ENCODE assay signal across 12 mouse cellular contexts in genomic region chr3:68581591-68581990, GRCm38 (mm10).
DNase-seq lines count a peak whose midpoint lies in the region; ATAC-seq and TF ChIP-seq lines count a peak whose summit lies in the region.
"Had no signal": no experiment of that assay in that cellular context is flagged by ENCODE, and none has a peak within 500 bp of the region (broad histone marks: within the 10 kb centered on the region; RNA-seq: fewer than 3 reads in every experiment).

No protein-coding gene starts in this region.

- no peak for TF ChIP-seq CTCF in gastrocnemius, adult 2 months (IDR thresholded peaks at IDR 0.05)
- TF ChIP-seq CTCF in left cerebral cortex, adult 2 months (IDR thresholded peaks at IDR 0.05), result peak; percentile 23

- no peak for ATAC-seq in liver, embryonic 15.5 days (ENCODE audit: insufficient read depth)

- 56% methylated on average over 13 of the region's 13 CpGs for WGBS in liver, embryonic 15.5 days (ENCODE audit: insufficient replicate concordance)

- intact Hi-C loops in gastrocnemius, adult 2 months (cut with DNase I), result loop anchor here (5.0 kb wide), 1 partner anchor 111 kb away; the partner anchor contains the start of gene Il12a
- intact Hi-C loops in gastrocnemius, postnatal 36 days (cut with DNase I), result no loop called here
- intact Hi-C loops in left cerebral cortex, adult 2 months (cut with DNase I), result no loop called here
- intact Hi-C loops in left cerebral cortex, postnatal 25 days (cut with DNase I), result no loop called here

- H3K4me1 ChIP-seq in liver, embryonic 15.5 days (replicated peaks), result no peaks in the 10 kb centered on the region; the same call in 1 of the 2 replicates

- H3K4me2 ChIP-seq in liver, embryonic 15.5 days, result peak overlapping the region; percentile 5; the same call in 1 of the 2 replicates

- no peaks in the 10 kb centered on the region for H3K9me3 ChIP-seq in liver, embryonic 15.5 days (replicated peaks)

- DNase-seq in gastrocnemius, adult 2 months, result no peak
- DNase-seq in gastrocnemius, postnatal 36 days, result no peak
- DNase-seq in left cerebral cortex, adult 2 months (ENCODE audit: extremely low spot score in 1 of 2, low spot score in 2 of 2), result no peak
- no peak for DNase-seq in left cerebral cortex, postnatal 25 days (ENCODE audit: low spot score in 2 of 2)
- DNase-seq in cerebellum, adult 18-20 months, result peak; percentile 72 to 81
- no peak for DNase-seq in lung, postnatal 14 days
- DNase-seq in adrenal gland, adult 2 months, result no peak
- DNase-seq: gastrocnemius, postnatal 14 days; kidney, postnatal 4 days; spleen, adult 18-20 months had no signal

- no peaks in the 10 kb centered on the region for H3K27me3 ChIP-seq in liver, embryonic 15.5 days
- H3K27me3 ChIP-seq: Patski had no signal

- H3K36me3 ChIP-seq in liver, embryonic 15.5 days (replicated peaks), result no peaks in the 10 kb centered on the region

- H3K4me3 ChIP-seq in gastrocnemius, adult 2 months, result no peak overlapping the region
- H3K4me3 ChIP-seq in left cerebral cortex, adult 2 months, result peak overlapping the region; percentile 38
- no peak overlapping the region for H3K4me3 ChIP-seq in liver, embryonic 15.5 days (replicated peaks)

- peak overlapping the region; percentile 93; the same call in 1 of the 2 replicates for H3K27ac ChIP-seq in gastrocnemius, adult 2 months
- peak overlapping the region; percentile 55 for H3K27ac ChIP-seq in left cerebral cortex, adult 2 months
- no peak overlapping the region for H3K27ac ChIP-seq in liver, embryonic 15.5 days (replicated peaks)

- no peak overlapping the region for H3K9ac ChIP-seq in liver, embryonic 15.5 days

Comparison
In these comparisons a context has a peak if more than half of its experiments do, and no peak if none do; other contexts are left out.
1. DNase-seq: peak in cerebellum, adult 18-20 months (2 of 2); none in gastrocnemius, adult 2 months (single experiment), gastrocnemius, postnatal 36 days (0 of 2), left cerebral cortex, adult 2 months (0 of 2), left cerebral cortex, postnatal 25 days (0 of 2), lung, postnatal 14 days (single experiment) and adrenal gland, adult 2 months (single experiment).